Mouse (Mus musculus) heart, embryonic 11.5 days (tissue): ENCODE results near the gene Bri3. TPM values are rescaled to one million over a fixed set of nuclear protein-coding genes. Genes with fewer than 3 reads are reported as not detected.

ENCODE experiments used
- ATAC-seq: fragments of 200-750 bp; cut with Nextera tagmentation; replicated peaks from 2 replicates; pipeline ENCODE4 v1.8.0; 2017; ENCODE audit warnings: moderate library complexity; ENCODE audit not compliant: insufficient number of reproducible peaks, low FRiP score, low TSS enrichment
- H3K27ac ChIP-seq: fragments of 300-500 bp; sonication (generic); 2 replicates; pipeline ENCODE4 v1.5.1; 2014; ENCODE audit warnings: mild to moderate bottlenecking, low read depth, low read length
- H3K27me3 ChIP-seq: fragments of 300-500 bp; sonication (generic); 2 replicates; pipeline ENCODE4 v1.6.1; 2014; ENCODE audit warnings: mild to moderate bottlenecking, low read length, mixed read lengths; ENCODE audit not compliant: control insufficient read depth, insufficient read depth
- H3K36me3 ChIP-seq: fragments of 300-500 bp; sonication (generic); 2 replicates; pipeline ENCODE4 v1.6.1; 2014; ENCODE audit warnings: mild to moderate bottlenecking, low read length, moderate library complexity, mixed read lengths; ENCODE audit not compliant: control insufficient read depth, insufficient read depth
- H3K4me1 ChIP-seq: fragments of 300-500 bp; sonication (generic); 2 replicates; pipeline ENCODE4 v1.6.1; 2014; ENCODE audit warnings: low read length; ENCODE audit not compliant: control insufficient read depth, insufficient read depth
- H3K4me2 ChIP-seq: fragments of 300-500 bp; sonication (generic); 2 replicates; pipeline ENCODE4 v1.6.1; 2014; ENCODE audit warnings: mild to moderate bottlenecking, moderate library complexity
- H3K4me3 ChIP-seq: fragments of 300-500 bp; sonication (generic); 2 replicates; pipeline ENCODE4 v1.5.1; 2014; ENCODE audit warnings: low read depth, low read length
- H3K9ac ChIP-seq: fragments of 300-500 bp; sonication (generic); 2 replicates; pipeline ENCODE4 v1.6.1; 2014; ENCODE audit warnings: mild to moderate bottlenecking, low read depth, low read length, moderate library complexity
- H3K9me3 ChIP-seq: fragments of 300-500 bp; sonication (generic); replicated peaks from 2 replicates; pipeline ENCODE4 v1.6.1; 2016; ENCODE audit warnings: low read length; ENCODE audit not compliant: control insufficient read depth
- WGBS: fragments of 180-500 bp; shearing (Covaris S2); extraction: QIAGEN DNeasy Blood & Tissue Kit; methylation state at CpG from one replicate; pipeline ENCODE4 v1.1.7; 2014; ENCODE audit not compliant: insufficient replicate concordance; 5-methylcytosine and 5-hydroxymethylcytosine counted together
- polyA plus RNA-seq: library from polyadenylated mRNA; unstranded; fragments of >200 nt; fragmentation: Nextera tagmentation; extraction: Ambion mirVana; gene quantifications from 2 replicates; pipeline ENCODE4 v1.2.1, GENCODE M21; 2014

The Bri3 gene
- polyA plus RNA-seq, 1 experiment from 2014 or later, result 110 TPM

DNA sequence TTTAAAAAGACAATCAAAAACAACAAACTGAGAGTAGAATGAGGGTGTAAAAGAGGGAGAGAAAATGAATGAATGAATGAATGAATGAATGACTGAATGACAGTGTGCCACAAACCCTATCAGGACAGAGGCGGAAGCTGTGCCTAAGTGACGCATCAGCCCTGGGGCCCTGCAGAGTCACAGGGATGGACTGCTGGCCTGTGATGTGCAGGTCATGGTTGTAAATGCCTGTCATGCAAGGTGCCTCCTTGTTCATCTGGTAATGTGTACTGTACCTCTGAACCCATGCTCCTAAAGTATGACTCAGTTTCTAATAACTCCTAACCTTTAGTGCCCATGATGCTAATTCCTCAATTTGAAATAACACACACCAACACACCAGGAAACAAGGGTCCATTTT, 58.8 kb downstream of the Bri3 start:
- 74% methylated on average over 2 of the region's 2 CpGs for WGBS
- H3K4me3 ChIP-seq, result no peak overlapping the region
- no peaks in the 10 kb centered on the region for H3K4me1 ChIP-seq
- H3K27ac ChIP-seq, result no peak overlapping the region
- no peak overlapping the region for H3K4me2 ChIP-seq
- no peaks in the 10 kb centered on the region for H3K27me3 ChIP-seq
- ATAC-seq, result no peak
- H3K36me3 ChIP-seq, result no peaks in the 10 kb centered on the region
- no peak overlapping the region for H3K9ac ChIP-seq
- no peaks in the 10 kb centered on the region for H3K9me3 ChIP-seq

DNA sequence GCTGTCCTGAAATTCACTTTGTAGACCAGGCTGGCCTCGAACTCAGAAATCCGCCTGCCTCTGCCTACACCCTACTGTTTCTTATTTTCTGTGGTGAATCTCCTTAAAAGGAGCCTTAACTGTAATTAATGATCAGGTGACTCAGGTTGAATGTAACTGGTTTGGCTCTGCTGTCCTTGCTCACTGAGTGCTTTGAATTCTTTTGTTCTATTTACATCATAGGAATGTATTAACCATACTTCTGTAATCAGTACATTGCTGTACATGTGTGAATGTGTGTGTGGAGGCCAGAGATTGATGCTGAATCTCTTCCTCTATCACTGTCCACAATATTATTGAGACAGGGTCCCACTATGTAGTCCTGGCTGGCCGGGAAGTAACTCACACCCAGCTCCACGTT, 64.7 kb downstream of the Bri3 start:
- Histone ChIP-seq H3K4me1 (peaks cover 11% of the 10 kb centered on the region), H3K4me3 (no peak overlapping the region), H3K36me3 (no peaks in the 10 kb centered on the region), H3K9me3 (no peaks in the 10 kb centered on the region), H3K27me3 (no peaks in the 10 kb centered on the region), H3K9ac (no peak overlapping the region), H3K4me2 (no peak overlapping the region), H3K27ac (no peak overlapping the region)
- no peak for ATAC-seq
- WGBS, result 76% methylated on average over 4 of the region's 4 CpGs

DNA sequence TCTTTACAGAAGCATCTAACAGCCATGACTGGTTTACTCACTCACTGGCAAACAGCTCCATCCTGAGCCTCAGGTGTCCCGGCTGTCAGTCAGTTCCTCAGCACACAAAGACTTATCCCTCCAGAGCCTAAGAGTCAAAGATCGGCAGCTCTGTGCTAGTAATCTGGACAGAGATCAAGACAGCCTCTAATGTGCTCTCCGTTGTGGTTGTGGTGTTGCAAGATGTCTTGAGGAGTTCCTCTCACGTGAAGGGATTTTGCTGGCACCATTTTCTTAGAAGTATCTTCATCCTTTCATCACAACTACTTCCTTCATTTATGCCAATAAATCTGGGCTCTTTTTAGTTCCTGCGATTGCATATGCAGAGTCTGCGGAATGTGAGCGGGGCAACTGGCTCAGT, 67.9 kb downstream of the Bri3 start:
- 78% methylated on average over 7 of the region's 7 CpGs for WGBS
- Histone ChIP-seq H3K9me3 (no peaks in the 10 kb centered on the region), H3K4me2 (no peak overlapping the region)

DNA sequence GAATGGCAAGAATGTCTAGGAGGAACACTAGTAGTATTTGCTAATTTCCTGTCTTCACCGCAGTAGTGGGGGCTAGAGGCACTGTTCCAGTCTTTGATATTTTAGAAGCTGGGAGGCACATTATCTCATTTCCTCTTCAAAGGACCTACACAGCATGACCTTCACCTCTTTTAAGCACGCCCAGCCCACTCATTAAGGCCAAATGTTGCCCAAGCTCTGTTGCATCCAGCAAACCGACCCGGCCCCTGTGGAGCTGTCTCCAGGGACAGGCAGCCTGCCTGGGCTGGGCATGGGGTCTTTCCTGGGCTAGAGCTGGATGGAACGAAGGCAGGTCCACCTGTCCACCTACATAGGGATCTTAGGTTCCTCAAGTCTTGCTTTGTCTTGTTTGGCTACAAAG, 69.1 kb downstream of the Bri3 start:
- H3K4me1 ChIP-seq, result peaks cover 17% of the 10 kb centered on the region
- H3K4me3 ChIP-seq, result no peak overlapping the region
- H3K9me3 ChIP-seq, result no peaks in the 10 kb centered on the region
- peak overlapping the region; percentile 31; the same call in 1 of the 2 replicates for H3K4me2 ChIP-seq
- no peaks in the 10 kb centered on the region for H3K27me3 ChIP-seq
- H3K9ac ChIP-seq, result no peak overlapping the region
- no peak for ATAC-seq
- H3K36me3 ChIP-seq, result no peaks in the 10 kb centered on the region
- no peak overlapping the region for H3K27ac ChIP-seq
- 14% methylated on average over 5 of the region's 5 CpGs for WGBS

More for the DNA sequence above, 67.9 kb downstream of the Bri3 start:
- Histone ChIP-seq H3K36me3 (no peaks in the 10 kb centered on the region), H3K27me3 (no peaks in the 10 kb centered on the region), H3K4me1 (peaks cover 13% of the 10 kb centered on the region), H3K9ac (no peak overlapping the region), H3K27ac (no peak overlapping the region), H3K4me3 (no peak overlapping the region)
- ATAC-seq, result no peak

DNA sequence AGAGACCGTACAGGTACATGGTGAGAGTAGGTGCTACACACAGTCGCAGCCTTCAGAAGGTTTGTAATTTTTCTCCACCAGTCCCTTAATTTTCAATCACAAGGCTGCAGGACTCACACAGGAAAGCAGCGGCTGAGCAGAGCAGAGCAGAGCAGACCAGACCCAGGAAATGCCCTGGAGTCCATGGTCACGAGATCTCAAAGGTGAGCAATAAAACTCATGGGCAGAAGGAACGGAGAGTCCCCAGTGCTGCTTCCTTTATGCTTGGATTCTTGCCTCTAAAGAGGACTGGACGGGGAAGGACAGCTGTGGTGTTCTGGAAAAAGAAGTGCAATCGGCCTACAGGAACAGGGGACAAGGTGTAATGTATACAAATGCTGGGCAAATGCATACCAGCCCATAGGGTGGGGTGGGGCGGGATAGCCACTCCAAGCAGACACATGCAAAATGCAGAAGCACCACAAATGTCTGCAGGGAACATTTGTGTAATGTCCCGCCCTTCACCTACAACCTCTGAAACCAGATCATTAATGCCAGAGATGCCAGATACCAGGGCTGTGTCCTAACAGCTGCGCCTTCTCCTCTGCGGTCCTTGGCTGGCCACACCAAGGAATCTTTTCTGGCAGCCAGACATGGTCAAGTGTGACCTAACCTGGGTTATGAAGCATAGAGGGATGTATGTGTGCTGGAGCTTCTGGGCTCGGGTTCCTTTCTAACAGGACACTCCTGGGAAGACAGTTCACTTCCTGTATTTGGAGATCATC, 70.7 kb downstream of the Bri3 start:
- no peaks in the 10 kb centered on the region for H3K36me3 ChIP-seq
- H3K27me3 ChIP-seq, result no peaks in the 10 kb centered on the region
- no peak overlapping the region for H3K4me3 ChIP-seq
- H3K9me3 ChIP-seq, result no peaks in the 10 kb centered on the region
- 79% methylated on average over 12 of the region's 12 CpGs for WGBS
- no peak for ATAC-seq
- H3K4me2 ChIP-seq, result no peak overlapping the region
- H3K4me1 ChIP-seq, result peaks cover 17% of the 10 kb centered on the region
- no peak overlapping the region for H3K9ac ChIP-seq
- no peak overlapping the region for H3K27ac ChIP-seq

DNA sequence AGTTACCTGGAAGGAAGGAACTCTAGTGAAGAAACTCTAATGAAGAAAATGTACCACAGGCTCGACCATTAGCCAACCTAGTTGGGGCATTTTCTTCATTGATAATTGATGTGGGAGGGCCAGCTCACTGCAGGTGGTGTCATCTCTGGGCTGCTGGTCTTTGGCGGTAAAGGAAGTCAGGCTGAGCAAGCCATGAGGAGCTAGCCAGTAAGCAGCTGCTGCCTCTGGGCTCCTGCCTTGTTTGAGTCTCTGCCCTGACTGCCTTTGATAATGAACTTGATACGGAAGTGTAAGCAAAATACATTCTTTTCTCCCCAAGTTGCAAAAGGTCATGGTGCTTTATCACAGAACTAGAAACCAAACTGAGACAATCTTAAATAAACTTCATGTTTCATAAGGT, 72.2 kb downstream of the Bri3 start:
- H3K9me3 ChIP-seq, result no peaks in the 10 kb centered on the region
- no peak overlapping the region for H3K4me3 ChIP-seq
- H3K4me2 ChIP-seq, result no peak overlapping the region
- no peak overlapping the region for H3K9ac ChIP-seq
- H3K36me3 ChIP-seq, result no peaks in the 10 kb centered on the region
- ATAC-seq, result no peak
- H3K27me3 ChIP-seq, result no peaks in the 10 kb centered on the region
- no peak overlapping the region for H3K27ac ChIP-seq
- H3K4me1 ChIP-seq, result peaks cover 20% of the 10 kb centered on the region
- WGBS, result 65% methylated on average over 3 of the region's 3 CpGs

DNA sequence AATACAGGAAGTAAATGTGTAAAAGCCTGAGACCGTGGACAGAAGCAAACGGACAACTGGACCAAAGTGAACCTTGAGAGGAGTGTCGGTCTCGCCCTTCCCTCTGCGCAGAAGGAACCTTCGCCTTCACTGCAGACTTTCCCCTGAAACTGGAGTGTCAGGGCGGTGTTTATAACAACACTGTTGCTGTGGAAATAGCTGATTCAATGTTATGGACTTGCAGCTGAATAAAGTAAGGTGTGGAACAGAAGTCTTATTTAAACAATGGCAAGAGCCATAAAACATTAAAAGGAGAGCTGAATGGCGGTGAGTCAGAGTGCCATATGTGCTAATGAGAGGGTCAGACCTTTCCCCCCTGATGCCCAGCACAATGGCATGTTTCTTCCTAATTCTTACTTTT, 73.2 kb downstream of the Bri3 start:
- H3K9ac ChIP-seq, result no peak overlapping the region
- H3K4me1 ChIP-seq, result peaks cover 24% of the 10 kb centered on the region
- H3K9me3 ChIP-seq, result no peaks in the 10 kb centered on the region
- no peaks in the 10 kb centered on the region for H3K36me3 ChIP-seq
- H3K4me2 ChIP-seq, result no peak overlapping the region
- WGBS, result 83% methylated on average over 8 of the region's 8 CpGs
- no peaks in the 10 kb centered on the region for H3K27me3 ChIP-seq
- ATAC-seq, result no peak
- no peak overlapping the region for H3K4me3 ChIP-seq
- H3K27ac ChIP-seq, result no peak overlapping the region

DNA sequence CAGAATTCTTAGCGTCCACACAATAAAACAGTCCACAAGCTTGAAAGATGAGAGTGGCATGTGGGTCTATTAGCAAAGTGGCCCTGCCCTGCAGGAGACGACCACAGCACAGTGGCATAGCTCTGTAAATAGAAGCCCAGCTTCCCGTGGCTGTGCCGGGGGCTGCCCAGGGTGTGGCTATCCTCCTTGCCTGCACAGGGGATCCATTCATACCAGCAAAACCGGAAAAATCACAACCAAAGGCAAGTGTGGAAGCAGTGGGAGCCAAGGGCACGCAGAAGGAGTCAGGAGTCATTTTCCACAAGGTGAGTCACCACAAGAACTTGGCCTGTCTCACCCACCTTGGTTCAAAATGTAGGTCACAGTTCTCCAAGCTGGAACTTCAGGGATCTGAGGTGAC, 74.0 kb downstream of the Bri3 start:
- Histone ChIP-seq H3K36me3 (no peaks in the 10 kb centered on the region), H3K4me3 (no peak overlapping the region), H3K9me3 (no peaks in the 10 kb centered on the region), H3K4me1 (peaks cover 20% of the 10 kb centered on the region), H3K27me3 (no peaks in the 10 kb centered on the region), H3K9ac (no peak overlapping the region), H3K27ac (no peak overlapping the region), H3K4me2 (no peak overlapping the region)
- 55% methylated on average over 6 of the region's 6 CpGs for WGBS
- ATAC-seq, result no peak

DNA sequence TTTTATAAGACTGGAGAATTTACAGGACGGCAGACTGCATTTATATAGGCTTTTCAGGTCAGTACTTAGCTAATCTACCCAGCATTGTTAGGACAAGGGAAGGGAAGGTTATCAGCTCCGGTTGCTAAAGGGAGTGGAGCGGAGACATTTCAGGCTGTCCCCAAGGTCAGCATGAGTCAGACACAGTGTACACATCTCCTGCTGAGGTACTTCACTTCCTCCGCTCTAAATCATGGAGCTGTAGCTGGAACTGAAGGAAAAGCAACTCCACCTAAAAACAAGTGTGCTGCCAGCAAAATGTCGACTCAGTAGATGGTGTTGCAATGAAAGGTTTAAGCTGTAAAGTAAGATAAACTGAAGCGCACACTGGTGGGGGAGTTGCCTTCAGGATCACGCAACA, 77.4 kb downstream of the Bri3 start:
- no peaks in the 10 kb centered on the region for H3K36me3 ChIP-seq
- H3K27ac ChIP-seq, result peak overlapping the region; percentile 24
- H3K27me3 ChIP-seq, result no peaks in the 10 kb centered on the region
- no peaks in the 10 kb centered on the region for H3K9me3 ChIP-seq
- 0 out of 2 replicates have a peak overlapping the region, but pooled peaks have one; percentile 9 for H3K4me2 ChIP-seq
- H3K4me1 ChIP-seq, result peaks cover 11% of the 10 kb centered on the region; the same call in 1 of the 2 replicates
- no peak overlapping the region for H3K9ac ChIP-seq
- H3K4me3 ChIP-seq, result no peak overlapping the region
- ATAC-seq, result no peak
- 29% methylated on average over 7 of the region's 7 CpGs for WGBS
